24 mouse cellular contexts compared by ENCODE assay signal in genomic region chr7:82282464-82282863, GRCm38 (mm10). TPM values are rescaled to one million over a fixed set of nuclear protein-coding genes. Genes with fewer than 3 reads are reported as not detected.
A peak's percentile ranks its signal among the peaks of the same experiment; 100 is the strongest.
DNase-seq lines count a peak whose midpoint lies in the region; ATAC-seq and TF ChIP-seq lines count a peak whose summit lies in the region.
"Had no signal": no experiment of that assay in that cellular context is flagged by ENCODE, and none has a peak within 500 bp of the region (broad histone marks: within the 10 kb centered on the region; RNA-seq: fewer than 3 reads in every experiment).

No protein-coding gene starts in this region.

- H3K27ac ChIP-seq in hindbrain, embryonic 16.5 days (ENCODE audit: low read depth, low read length) = no peak overlapping the region
- H3K27ac ChIP-seq in liver, postnatal 0 days (ENCODE audit: low read depth) = no peak overlapping the region
- H3K27ac ChIP-seq: forebrain, embryonic 13.5 days; heart, embryonic 13.5 days; hindbrain, postnatal 0 days; kidney, postnatal 0 days; stomach, embryonic 15.5 days had no signal

- 76% methylated on average over 13 of the region's 13 CpGs for WGBS in hindbrain, embryonic 16.5 days
- WGBS in liver, postnatal 0 days (ENCODE audit: insufficient replicate concordance) = 80% methylated on average over 13 of the region's 13 CpGs

- intact Hi-C loops in left cerebral cortex, postnatal 36 days (cut with DNase I) = no loop called here

- H3K9me3 ChIP-seq in hindbrain, embryonic 16.5 days (ENCODE audit: control insufficient read depth, low read length) = no peaks in the 10 kb centered on the region
- H3K9me3 ChIP-seq in liver, postnatal 0 days (ENCODE audit: low read length) = peaks cover 2% of the 10 kb centered on the region; the same call in 1 of the 2 replicates
- H3K9me3 ChIP-seq: stomach, embryonic 15.5 days had no signal

- ATAC-seq in hindbrain, embryonic 16.5 days = no peak
- ATAC-seq in liver, postnatal 0 days = no peak
- ATAC-seq: forebrain, embryonic 13.5 days; hindbrain, postnatal 0 days; intestine, postnatal 0 days; midbrain, embryonic 16.5 days had no signal

- H3K9ac ChIP-seq in hindbrain, embryonic 16.5 days (ENCODE audit: low read depth, low read length) = no peak overlapping the region
- no peak overlapping the region for H3K9ac ChIP-seq in liver, postnatal 0 days (replicated peaks)
- H3K9ac ChIP-seq: forebrain, embryonic 13.5 days; heart, embryonic 13.5 days; lung, embryonic 14.5 days; stomach, embryonic 15.5 days had no signal

- H3K4me1 ChIP-seq in hindbrain, embryonic 16.5 days (ENCODE audit: control insufficient read depth, insufficient read depth, low read depth, low read length) = no peaks in the 10 kb centered on the region
- H3K4me1 ChIP-seq in liver, postnatal 0 days (ENCODE audit: insufficient read depth) = no peaks in the 10 kb centered on the region
- H3K4me1 ChIP-seq: stomach, embryonic 15.5 days had no signal

- no peak for TF ChIP-seq EP300 in liver, postnatal 0 days (IDR thresholded peaks at IDR 0.05; ENCODE audit: low read depth)

- peak; percentile 59 to 71 for DNase-seq in layer of hippocampus, adult 18-20 months (ENCODE audit: low spot score in 2 of 2)
- no peak for DNase-seq in layer of hippocampus, adult 9-10 months (ENCODE audit: low spot score)
- DNase-seq in frontal cortex, postnatal 36 days (ENCODE audit: low spot score in 2 of 2) = peak; percentile 34 to 42
- peak; percentile 31 to 35 for DNase-seq in left cerebral cortex, postnatal 36 days (ENCODE audit: low spot score in 2 of 2)
- DNase-seq in right cerebral cortex, postnatal 36 days (ENCODE audit: low spot score in 2 of 2) = peak; percentile 20 to 33
- DNase-seq in liver, postnatal 0 days = no peak
- no peak for DNase-seq in embryo, embryonic 11 days
- DNase-seq: cerebellum, adult 11-12 months; cerebellum, postnatal 14 days; retina, postnatal 1 day; thymus, adult 2 months had no signal

- no peak overlapping the region for H3K4me2 ChIP-seq in hindbrain, embryonic 16.5 days (ENCODE audit: low read length)
- H3K4me2 ChIP-seq in liver, postnatal 0 days (ENCODE audit: low read depth, low read length) = no peak overlapping the region
- H3K4me2 ChIP-seq: forebrain, embryonic 13.5 days; heart, embryonic 13.5 days; liver, embryonic 11.5 days; lung, embryonic 14.5 days; stomach, embryonic 15.5 days had no signal

- TF ChIP-seq CTCF in liver, postnatal 0 days (IDR thresholded peaks at IDR 0.05; ENCODE audit: low read depth) = no peak

- no peaks in the 10 kb centered on the region for H3K36me3 ChIP-seq in hindbrain, embryonic 16.5 days (ENCODE audit: control insufficient read depth, insufficient read depth, low read length)
- no peaks in the 10 kb centered on the region for H3K36me3 ChIP-seq in liver, postnatal 0 days (replicated peaks; ENCODE audit: insufficient read depth, low read length)
- H3K36me3 ChIP-seq: heart, embryonic 13.5 days; stomach, embryonic 15.5 days had no signal

- H3K4me3 ChIP-seq in hindbrain, embryonic 16.5 days (ENCODE audit: low read length) = no peak overlapping the region
- H3K4me3 ChIP-seq in liver, postnatal 0 days (ENCODE audit: low read depth, low read length) = no peak overlapping the region
- H3K4me3 ChIP-seq: erythroblast, embryonic 14.5 days; forebrain, embryonic 13.5 days; heart, embryonic 13.5 days; stomach, embryonic 15.5 days had no signal

- no peaks in the 10 kb centered on the region for H3K27me3 ChIP-seq in hindbrain, embryonic 16.5 days (replicated peaks; ENCODE audit: control insufficient read depth, insufficient read depth, low read length)
- no peaks in the 10 kb centered on the region for H3K27me3 ChIP-seq in liver, postnatal 0 days (ENCODE audit: insufficient read depth, low read length)
- H3K27me3 ChIP-seq: forebrain, embryonic 13.5 days; stomach, embryonic 15.5 days had no signal

RNA-seq across cellular contexts. Expression of gene Adamtsl3, which starts 53.0 kb away (rescaled TPM):
- 1 to 10 TPM; 2.0 to 2.2 TPM for total RNA-seq in layer of hippocampus, adult 18-20 months (2021)
- 1 to 10 TPM in 1 of 2 experiments, under 1 TPM in 1; 0.86 to 1.4 TPM for total RNA-seq in left cerebral cortex, postnatal 36 days (2021)
- polyA plus RNA-seq in hindbrain, embryonic 16.5 days (2015; fragmentation: Nextera tagmentation; extraction: Ambion mirVana) = 0.93 and 1.1 TPM in 2 replicates
- 0.02 and 0.09 TPM in 2 replicates for polyA plus RNA-seq in liver, postnatal 0 days (2015; fragmentation: Nextera tagmentation; extraction: Ambion mirVana)
- total RNA-seq: megakaryocyte-erythroid progenitor cell, adult 5-6 weeks; neutrophil, adult 5-6 weeks had no signal
- polyA plus RNA-seq: erythroblast, embryonic 14.5 days had no signal

Comparison
In these comparisons a context has a peak if more than half of its experiments do, and no peak if none do; other contexts are left out.
1. DNase-seq: peak in layer of hippocampus, adult 18-20 months (2 of 2), frontal cortex, postnatal 36 days (2 of 2), left cerebral cortex, postnatal 36 days (2 of 2) and right cerebral cortex, postnatal 36 days (2 of 2); none in layer of hippocampus, adult 9-10 months (single experiment), liver, postnatal 0 days (single experiment) and embryo, embryonic 11 days (single experiment).